Mouse (Mus musculus): Measurements from ENCODE around the gene Vmn1r14. TPM values are rescaled to one million over a fixed set of nuclear protein-coding genes. Genes with fewer than 3 reads are reported as not detected.
"Not testable (repeated sequence)": the region's sequence is repeated elsewhere in the genome, so short reads cannot be mapped to it uniquely, and the experiment has no call there.

Vmn1r14 gene
- not detected in 2 replicates for total RNA-seq (2014; rRNA removed)
- polyA plus RNA-seq (2015; fragmentation: Nextera tagmentation; extraction: Ambion mirVana): not detected in 2 replicates

- Histone ChIP-seq H3K4me2 (ENCODE audit: low read depth) (no peak within 1 kb of the TSS), H3K27me3 (ENCODE audit: insufficient read depth, low read length) (no peaks in the 10 kb centered on the region), H3K9me3 (ENCODE audit: low read length) (no peaks in the 10 kb centered on the region), H3K4me3 (ENCODE audit: low read depth, low read length) (no peak within 1 kb of the TSS), H3K9ac (no peak within 1 kb of the TSS), H3K4me1 (ENCODE audit: insufficient read depth) (no peaks in the 10 kb centered on the region), H3K27ac (ENCODE audit: low read depth, low read length) (no peak within 1 kb of the TSS), H3K36me3 (ENCODE audit: insufficient read depth) (no peaks in the 10 kb centered on the region)
- WGBS: 92% methylated on average over 3 of the region's 3 CpGs
- no peak for DNase-seq
- ATAC-seq: no peak
- TF ChIP-seq CTCF (IDR thresholded peaks at IDR 0.05; ENCODE audit: low read depth): no peak
Observed at GRCm38 (mm10) chr6:57231386-57231785, at the start of gene Vmn1r14. Gene Vmn1r14, plus strand, starts transcription at chr6:57231686.

DNA sequence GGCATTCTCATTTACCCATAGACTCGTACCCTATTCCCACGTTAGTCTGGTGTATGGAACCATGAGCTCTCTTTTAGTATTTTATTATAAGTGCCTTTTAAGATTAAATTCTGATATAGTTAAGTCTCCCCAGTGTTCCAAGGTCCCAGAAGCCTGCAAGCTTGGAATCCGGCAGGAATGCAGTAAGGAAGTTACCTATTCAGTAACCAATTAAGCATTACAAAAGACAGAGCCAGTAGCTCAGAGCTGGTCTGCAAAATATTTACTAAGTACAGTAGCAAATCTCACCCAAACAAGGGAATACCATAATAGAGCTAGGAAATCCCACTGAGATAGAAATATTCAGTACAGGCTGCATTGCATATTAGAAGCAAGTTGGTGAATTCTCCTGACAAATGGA lies 41.5 kb upstream of the Vmn1r14 start:
- not testable (repeated sequence) for H3K36me3 ChIP-seq (ENCODE audit: insufficient read depth); H3K4me3 ChIP-seq (ENCODE audit: low read depth, low read length); H3K9me3 ChIP-seq (ENCODE audit: low read length); H3K4me1 ChIP-seq (ENCODE audit: insufficient read depth); H3K9ac ChIP-seq; H3K4me2 ChIP-seq (ENCODE audit: low read depth); H3K27me3 ChIP-seq (ENCODE audit: insufficient read depth, low read length); ATAC-seq; H3K27ac ChIP-seq (ENCODE audit: low read depth, low read length); DNase-seq
- WGBS: 43% methylated on average over 3 of the region's 3 CpGs

GRCm38 (mm10) chr6:57202990-57203389 lies 28.5 kb upstream of the Vmn1r14 start, which contains the start of gene Vmn1r13:
Gene Vmn1r13, plus strand, starts transcription at chr6:57203290.
- not testable (repeated sequence) for H3K9me3 ChIP-seq (ENCODE audit: low read length); DNase-seq; H3K27me3 ChIP-seq (ENCODE audit: insufficient read depth, low read length); H3K9ac ChIP-seq; H3K27ac ChIP-seq (ENCODE audit: low read depth, low read length); H3K4me1 ChIP-seq (ENCODE audit: insufficient read depth); ATAC-seq; H3K4me2 ChIP-seq (ENCODE audit: low read depth); H3K36me3 ChIP-seq (ENCODE audit: insufficient read depth); H3K4me3 ChIP-seq (ENCODE audit: low read depth, low read length)
- WGBS: 81% methylated on average over 1 of the region's 1 CpGs

DNA sequence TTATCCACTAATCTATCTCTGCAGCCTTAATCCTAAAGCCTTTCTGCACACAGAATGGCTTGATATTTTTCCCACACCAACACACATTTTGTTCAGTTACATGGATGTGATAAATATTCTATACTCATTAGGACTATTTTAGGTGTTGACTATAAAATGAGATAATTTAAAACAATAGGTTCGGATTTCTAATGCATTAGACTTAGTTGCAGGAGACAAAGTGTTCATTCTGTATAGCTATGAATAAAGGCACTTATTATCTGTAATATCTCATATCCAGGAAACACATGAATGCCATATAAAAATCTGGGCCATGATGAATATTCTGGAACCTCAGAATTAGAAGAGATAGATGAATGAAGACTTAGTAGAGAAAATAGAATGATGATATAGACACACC lies 26.2 kb downstream of the Vmn1r14 start, which contains the start of gene Vmn1r15:
Gene Vmn1r15 (plus strand): TSS at position 301 of the 400 bp plus-strand sequence.
- Histone ChIP-seq H3K27ac (ENCODE audit: low read depth, low read length) (no peak within 1 kb of the TSS), H3K4me3 (ENCODE audit: low read depth, low read length) (no peak within 1 kb of the TSS), H3K4me1 (ENCODE audit: insufficient read depth) (no peaks in the 10 kb centered on the region), H3K36me3 (ENCODE audit: insufficient read depth) (no peaks in the 10 kb centered on the region), H3K9ac (no peak within 1 kb of the TSS), H3K9me3 (ENCODE audit: low read length) (no peaks in the 10 kb centered on the region), H3K4me2 (ENCODE audit: low read depth) (no peak within 1 kb of the TSS), H3K27me3 (ENCODE audit: insufficient read depth, low read length) (no peaks in the 10 kb centered on the region)
- no peak for DNase-seq
- no peak for ATAC-seq
- no peak for TF ChIP-seq CTCF (IDR thresholded peaks at IDR 0.05; ENCODE audit: low read depth)
- 79% methylated on average over 1 of the region's 1 CpGs for WGBS

DNA sequence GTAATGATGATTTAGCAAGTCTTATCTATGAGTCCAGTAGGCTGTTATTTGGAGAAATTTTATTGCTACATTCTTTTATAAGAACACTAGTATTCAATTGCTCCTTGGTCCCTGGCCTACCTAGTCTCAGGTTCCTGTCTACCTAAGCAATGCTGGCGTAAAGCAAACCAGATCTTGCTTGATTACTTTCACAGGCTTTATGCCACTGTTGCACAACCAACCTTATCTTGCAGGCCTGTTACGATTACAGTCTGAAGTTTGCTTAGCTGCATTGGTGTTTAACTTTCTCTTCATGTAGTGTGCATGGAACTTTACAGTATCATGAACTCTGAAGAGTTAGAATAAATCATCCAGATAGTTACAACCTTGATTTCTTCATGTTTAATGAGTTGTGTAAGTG lies 29.5 kb downstream of the Vmn1r14 start:
- H3K9ac ChIP-seq: no peak overlapping the region
- H3K4me1 ChIP-seq (ENCODE audit: insufficient read depth): no peaks in the 10 kb centered on the region
- no peak overlapping the region for H3K4me3 ChIP-seq (ENCODE audit: low read depth, low read length)
- no peak for TF ChIP-seq CTCF (IDR thresholded peaks at IDR 0.05; ENCODE audit: low read depth)
- no peaks in the 10 kb centered on the region for H3K27me3 ChIP-seq (ENCODE audit: insufficient read depth, low read length)
- H3K36me3 ChIP-seq (ENCODE audit: insufficient read depth): no peaks in the 10 kb centered on the region
- H3K9me3 ChIP-seq (ENCODE audit: low read length): no peaks in the 10 kb centered on the region
- WGBS: 91% methylated on average over 2 of the region's 2 CpGs
- ATAC-seq: no peak
- no peak overlapping the region for H3K27ac ChIP-seq (ENCODE audit: low read depth, low read length)
- no peak for DNase-seq
- H3K4me2 ChIP-seq (ENCODE audit: low read depth): no peak overlapping the region

- H3K27me3 ChIP-seq (ENCODE audit: insufficient read depth, low read length): no peaks in the 10 kb centered on the region
- no peak overlapping the region for H3K27ac ChIP-seq (ENCODE audit: low read depth, low read length)
- H3K4me3 ChIP-seq (ENCODE audit: low read depth, low read length): no peak overlapping the region
- H3K9ac ChIP-seq: no peak overlapping the region
- H3K9me3 ChIP-seq (ENCODE audit: low read length): no peaks in the 10 kb centered on the region
- no peaks in the 10 kb centered on the region for H3K4me1 ChIP-seq (ENCODE audit: insufficient read depth)
- 77% methylated on average over 3 of the region's 3 CpGs for WGBS
- no peaks in the 10 kb centered on the region for H3K36me3 ChIP-seq (ENCODE audit: insufficient read depth)
- no peak overlapping the region for H3K4me2 ChIP-seq (ENCODE audit: low read depth)
- DNase-seq (no peak), ATAC-seq (no peak)
- TF ChIP-seq CTCF (IDR thresholded peaks at IDR 0.05; ENCODE audit: low read depth): no peak
Observed at GRCm38 (mm10) chr6:57271881-57272280, 40.4 kb downstream of the Vmn1r14 start.

- H3K9ac ChIP-seq: no peak overlapping the region
- ATAC-seq (no peak), DNase-seq (no peak)
- no peak for TF ChIP-seq CTCF (IDR thresholded peaks at IDR 0.05; ENCODE audit: low read depth)
- no peak overlapping the region for H3K4me2 ChIP-seq (ENCODE audit: low read depth)
- no peak overlapping the region for H3K4me3 ChIP-seq (ENCODE audit: low read depth, low read length)
- no peaks in the 10 kb centered on the region for H3K36me3 ChIP-seq (ENCODE audit: insufficient read depth)
- H3K4me1 ChIP-seq (ENCODE audit: insufficient read depth): no peaks in the 10 kb centered on the region
- H3K27ac ChIP-seq (ENCODE audit: low read depth, low read length): no peak overlapping the region
- no peaks in the 10 kb centered on the region for H3K9me3 ChIP-seq (ENCODE audit: low read length)
- no peaks in the 10 kb centered on the region for H3K27me3 ChIP-seq (ENCODE audit: insufficient read depth, low read length)
Observed at GRCm38 (mm10) chr6:57272517-57272916, 41.0 kb downstream of the Vmn1r14 start.

DNA sequence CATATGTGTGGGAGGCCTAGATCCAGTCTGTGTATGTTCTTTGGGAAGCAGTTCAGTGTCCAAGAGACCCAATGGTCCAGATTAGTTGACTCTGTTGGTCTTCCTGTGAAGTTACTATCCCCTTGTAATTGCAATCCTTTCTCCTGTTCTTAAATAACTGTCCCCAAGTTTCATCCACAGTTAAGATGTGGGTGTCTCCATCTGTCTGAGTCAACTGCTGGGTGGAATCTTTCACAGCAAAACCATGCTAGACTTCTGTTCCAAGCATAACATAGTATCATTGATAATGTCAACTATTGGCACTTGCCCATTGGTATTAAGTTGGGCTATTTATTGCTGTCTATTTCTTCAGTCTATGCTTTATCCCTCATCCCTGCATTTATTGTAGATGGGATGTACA lies 47.5 kb downstream of the Vmn1r14 start:
- Histone ChIP-seq H3K9me3 (ENCODE audit: low read length) (no peaks in the 10 kb centered on the region), H3K4me2 (ENCODE audit: low read depth) (no peak overlapping the region), H3K4me3 (ENCODE audit: low read depth, low read length) (no peak overlapping the region), H3K9ac (no peak overlapping the region), H3K36me3 (ENCODE audit: insufficient read depth) (no peaks in the 10 kb centered on the region), H3K27ac (ENCODE audit: low read depth, low read length) (no peak overlapping the region), H3K27me3 (ENCODE audit: insufficient read depth, low read length) (no peaks in the 10 kb centered on the region), H3K4me1 (ENCODE audit: insufficient read depth) (no peaks in the 10 kb centered on the region)
- ATAC-seq (no peak), DNase-seq (no peak)
- no peak for TF ChIP-seq CTCF (IDR thresholded peaks at IDR 0.05; ENCODE audit: low read depth)

Other genes with a start within 250 kb of the Vmn1r14 start
- not detected in 2 replicates for gene Vmn1r6, start 234.4 kb upstream of the Vmn1r14 start, total RNA-seq (2014; rRNA removed)
- gene Vmn1r6, start 234.4 kb upstream of the Vmn1r14 start, polyA plus RNA-seq (2015; fragmentation: Nextera tagmentation; extraction: Ambion mirVana): not detected in 2 replicates
- not detected in 2 replicates for gene Vmn1r7, start 206.4 kb upstream of the Vmn1r14 start, total RNA-seq (2014; rRNA removed)
- not detected in 2 replicates for gene Vmn1r7, start 206.4 kb upstream of the Vmn1r14 start, polyA plus RNA-seq (2015; fragmentation: Nextera tagmentation; extraction: Ambion mirVana)
- gene Vmn1r8, start 199.4 kb upstream of the Vmn1r14 start, total RNA-seq (2014; rRNA removed): not detected in 2 replicates
- gene Vmn1r8, start 199.4 kb upstream of the Vmn1r14 start, polyA plus RNA-seq (2015; fragmentation: Nextera tagmentation; extraction: Ambion mirVana): not detected in 2 replicates
- not detected in 2 replicates for gene Vmn1r9, start 164.9 kb upstream of the Vmn1r14 start, total RNA-seq (2014; rRNA removed)
- gene Vmn1r9, start 164.9 kb upstream of the Vmn1r14 start, polyA plus RNA-seq (2015; fragmentation: Nextera tagmentation; extraction: Ambion mirVana): not detected in 2 replicates
- not detected in 2 replicates for gene Vmn1r10, start 122.2 kb upstream of the Vmn1r14 start, total RNA-seq (2014; rRNA removed)
- gene Vmn1r10, start 122.2 kb upstream of the Vmn1r14 start, polyA plus RNA-seq (2015; fragmentation: Nextera tagmentation; extraction: Ambion mirVana): not detected in 2 replicates
- not detected in 2 replicates for gene Vmn1r11, start 98.2 kb upstream of the Vmn1r14 start, total RNA-seq (2014; rRNA removed)
- not detected in 2 replicates for gene Vmn1r11, start 98.2 kb upstream of the Vmn1r14 start, polyA plus RNA-seq (2015; fragmentation: Nextera tagmentation; extraction: Ambion mirVana)
- not detected in 2 replicates for gene Vmn1r12, start 74.8 kb upstream of the Vmn1r14 start, total RNA-seq (2014; rRNA removed)
- gene Vmn1r12, start 74.8 kb upstream of the Vmn1r14 start, polyA plus RNA-seq (2015; fragmentation: Nextera tagmentation; extraction: Ambion mirVana): not detected in 2 replicates
- not detected in 2 replicates for gene Vmn1r13, start 28.4 kb upstream of the Vmn1r14 start, total RNA-seq (2014; rRNA removed)
- gene Vmn1r13, start 28.4 kb upstream of the Vmn1r14 start, polyA plus RNA-seq (2015; fragmentation: Nextera tagmentation; extraction: Ambion mirVana): not detected in 2 replicates
- gene Vmn1r15, start 26.3 kb downstream of the Vmn1r14 start, total RNA-seq (2014; rRNA removed): not detected in 2 replicates
- not detected in 2 replicates for gene Vmn1r15, start 26.3 kb downstream of the Vmn1r14 start, polyA plus RNA-seq (2015; fragmentation: Nextera tagmentation; extraction: Ambion mirVana)
- not detected in 2 replicates for gene Vmn1r16, start 97.8 kb downstream of the Vmn1r14 start, total RNA-seq (2014; rRNA removed)
- gene Vmn1r16, start 97.8 kb downstream of the Vmn1r14 start, polyA plus RNA-seq (2015; fragmentation: Nextera tagmentation; extraction: Ambion mirVana): not detected in 2 replicates
- not detected in 2 replicates for gene Vmn1r17, start 132.0 kb downstream of the Vmn1r14 start, total RNA-seq (2014; rRNA removed)
- gene Vmn1r17, start 132.0 kb downstream of the Vmn1r14 start, polyA plus RNA-seq (2015; fragmentation: Nextera tagmentation; extraction: Ambion mirVana): not detected in 2 replicates
- not detected in 2 replicates for gene Vmn1r18, start 164.1 kb downstream of the Vmn1r14 start, total RNA-seq (2014; rRNA removed)
- not detected in 2 replicates for gene Vmn1r18, start 164.1 kb downstream of the Vmn1r14 start, polyA plus RNA-seq (2015; fragmentation: Nextera tagmentation; extraction: Ambion mirVana)
- not detected in 2 replicates for gene Vmn1r19, start 172.1 kb downstream of the Vmn1r14 start, total RNA-seq (2014; rRNA removed)
- gene Vmn1r19, start 172.1 kb downstream of the Vmn1r14 start, polyA plus RNA-seq (2015; fragmentation: Nextera tagmentation; extraction: Ambion mirVana): not detected in 2 replicates
- not detected in 2 replicates for gene Vmn1r20, start 197.2 kb downstream of the Vmn1r14 start, total RNA-seq (2014; rRNA removed)
- not detected in 2 replicates for gene Vmn1r20, start 197.2 kb downstream of the Vmn1r14 start, polyA plus RNA-seq (2015; fragmentation: Nextera tagmentation; extraction: Ambion mirVana)